Mouse (Mus musculus): ENCODE measurements at regions not wholly inside any gene's neighbourhood (a gene's known extent, or its start where the extent isn't known, plus 50 kb on each side); places are given as distances from the start of the nearest gene placed in this dataset.
"Not testable (repeated sequence)": the region's sequence is repeated elsewhere in the genome, so short reads cannot be mapped to it uniquely, and the experiment has no call there.

- DNase-seq (ENCODE audit: low read depth, low spot score) = not testable (repeated sequence)
Observed at GRCm38 (mm10) chr7:93254287-93254686, 174.6 kb downstream of the Fam181b start.

GRCm38 (mm10) chr7:93285748-93286147, 206.1 kb downstream of the Fam181b start:
- no peak for DNase-seq (ENCODE audit: low read depth, low spot score)

DNA sequence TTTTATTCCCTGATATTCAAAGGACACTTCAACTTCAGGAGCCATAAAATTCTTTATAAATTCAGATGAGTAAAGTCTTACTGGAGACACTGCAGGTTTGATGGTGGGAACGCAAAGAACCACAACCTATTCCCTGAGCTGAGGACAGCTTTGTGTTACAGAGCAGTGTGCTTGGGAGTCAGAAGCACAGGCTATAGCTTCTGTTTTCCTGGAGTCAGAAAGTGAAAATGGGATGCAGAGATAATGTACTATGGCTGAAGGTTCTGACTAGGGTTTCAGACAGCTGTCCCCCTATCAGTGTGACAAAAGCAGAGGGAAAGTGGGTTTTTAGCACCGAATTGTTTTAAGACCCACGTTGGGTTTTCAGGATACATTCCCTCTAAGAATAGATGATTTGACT, 211.8 kb downstream of the Fam181b start:
- DNase-seq (ENCODE audit: low read depth, low spot score) = no peak

- no peak for DNase-seq (ENCODE audit: low read depth, low spot score)
Observed at GRCm38 (mm10) chr7:93291945-93292696, 212.5 kb downstream of the Fam181b start.

- no peak for DNase-seq (ENCODE audit: low read depth, low spot score)
Observed at GRCm38 (mm10) chr7:93312731-93313130, 233.1 kb downstream of the Fam181b start.

DNA sequence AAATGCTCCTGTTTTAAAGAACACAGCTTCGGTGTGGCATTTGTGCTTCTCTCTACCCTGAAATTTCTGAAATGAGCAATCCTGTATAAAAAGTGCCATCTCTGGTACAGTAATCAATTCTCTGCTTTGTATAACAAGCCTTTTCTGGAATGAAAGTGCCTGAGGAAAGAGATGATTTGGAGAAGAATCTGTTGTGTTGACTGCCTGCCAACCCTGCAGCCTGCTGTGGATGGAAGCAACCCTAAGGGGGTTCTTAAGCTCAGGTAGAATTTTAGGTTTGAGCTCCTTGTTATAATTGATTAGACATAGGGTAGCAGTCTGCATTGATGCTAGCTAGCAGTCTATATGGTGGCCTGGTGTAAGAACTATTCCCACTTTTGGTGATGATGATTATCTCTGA, 251.7 kb downstream of the Fam181b start:
- no peak for DNase-seq (ENCODE audit: low read depth, low spot score)

- no peak for DNase-seq (ENCODE audit: low read depth, low spot score)
Observed at GRCm38 (mm10) chr7:93332203-93332602, 252.5 kb downstream of the Fam181b start.

GRCm38 (mm10) chr7:93336420-93336819, 256.8 kb downstream of the Fam181b start:
- DNase-seq (ENCODE audit: low read depth, low spot score) = peak; percentile 4

Measured in retina, adult 2 months (tissue).